Mouse (Mus musculus) naive thymus-derived CD4-positive, alpha-beta T cell, adult 5 months (primary cell): ENCODE results near the gene Ces2b. TPM values are rescaled to one million over a fixed set of nuclear protein-coding genes. Genes with fewer than 3 reads are reported as not detected.

Experiments
- polyA plus RNA-seq: library from polyadenylated mRNA; unstranded; fragments of 100-300 nt; shearing (Covaris generic); gene quantifications from one replicate; pipeline ENCODE4 v1.2.1, GENCODE M21; 2017

Gene Ces2b
- not detected for polyA plus RNA-seq

DNA sequence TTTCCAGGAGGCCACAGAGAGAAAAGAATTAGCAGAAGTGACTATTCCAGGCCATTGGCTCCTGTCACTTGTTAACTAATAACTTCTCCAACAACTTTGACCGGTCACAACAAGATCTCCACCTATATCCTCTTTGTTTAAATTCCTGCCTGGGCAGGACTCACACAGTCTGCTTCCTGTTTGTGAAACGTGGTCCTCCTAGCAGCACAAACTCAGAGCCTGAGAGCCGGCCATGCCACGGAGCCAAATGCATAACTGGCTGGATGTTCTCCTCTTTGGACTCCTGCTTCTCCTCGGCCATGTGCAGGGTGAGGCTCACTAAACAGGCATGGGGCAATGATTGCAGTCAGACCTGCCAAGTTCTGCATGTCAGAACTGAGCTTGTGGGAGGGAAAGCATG is at the start of gene Ces2b:
Ces2b (plus strand) TSS at position 133 of the 400 bp plus-strand sequence.

DNA sequence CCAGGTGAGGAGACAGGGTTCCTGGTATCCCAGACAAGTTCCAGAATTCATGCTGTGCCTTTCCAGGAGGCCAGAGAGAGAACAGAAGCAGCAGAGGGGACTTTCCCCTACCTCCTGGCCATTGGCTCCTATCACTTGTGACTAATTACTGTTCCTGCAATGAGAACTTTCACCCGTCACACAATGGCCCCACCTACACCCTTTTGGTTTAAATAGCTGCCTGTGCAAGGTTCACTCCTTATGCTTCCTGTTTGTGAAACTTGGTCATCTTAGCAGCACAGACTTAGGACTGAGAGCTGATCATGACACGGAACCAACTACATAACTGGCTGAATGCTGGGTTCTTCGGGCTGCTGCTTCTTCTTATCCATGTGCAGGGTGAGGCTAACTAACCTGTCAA is 15.5 kb downstream of the Ces2b start, which contains the start of gene Ces2c:
Ces2c (plus strand) TSS at position 238 of the 400 bp plus-strand sequence.

Other genes with a start within 250 kb of the Ces2b start
- gene Pdp2, start 240.1 kb upstream of the Ces2b start, polyA plus RNA-seq, result 4.7 TPM
- gene Cdh16, start 207.2 kb upstream of the Ces2b start, polyA plus RNA-seq, result not detected
- gene Rrad, start 200.2 kb upstream of the Ces2b start, polyA plus RNA-seq, result 189 TPM
- 125 TPM for gene Ciao2b, start 189.6 kb upstream of the Ces2b start, polyA plus RNA-seq
- gene Ces2a, start 97.6 kb upstream of the Ces2b start, polyA plus RNA-seq, result not detected
- gene Ces2c, start 15.5 kb downstream of the Ces2b start, polyA plus RNA-seq, result not detected
- gene Ces2e, start 94.7 kb downstream of the Ces2b start, polyA plus RNA-seq, result not detected
- gene Ces2f, start 115.8 kb downstream of the Ces2b start, polyA plus RNA-seq, result not detected
- not detected for gene Ces2g, start 130.1 kb downstream of the Ces2b start, polyA plus RNA-seq
- gene Ces2h, start 169.3 kb downstream of the Ces2b start, polyA plus RNA-seq, result not detected
- gene Ces3a, start 217.0 kb downstream of the Ces2b start, polyA plus RNA-seq, result not detected